Mouse (Mus musculus): Measurements from ENCODE around the gene Cmtm7.

- TF ChIP-seq CTCF (IDR thresholded peaks at IDR 0.05; ENCODE audit: extremely low read depth, insufficient read depth, insufficient read length, insufficient replicate concordance) (no peak), POLR2A (IDR thresholded peaks at IDR 0.05; ENCODE audit: low read depth, low read length) (no peak)
Observed at GRCm38 (mm10) chr9:114787134-114787533, 5.5 kb upstream of the Cmtm7 start.
